Mouse (Mus musculus) kidney, postnatal 14 days (tissue): Measurements from ENCODE around the gene Gm3739.
"Not testable (repeated sequence)": the region's sequence is repeated elsewhere in the genome, so short reads cannot be mapped to it uniquely, and the experiment has no call there.

Experiments
- DNase-seq: peaks from one replicate; pipeline ENCODE4 v3.0.0; 2022; ENCODE audit warnings: mixed read lengths

Gm3739 gene

GRCm38 (mm10) chr14:7314661-7315060 is at the start of gene Gm3739:
TSS of gene Gm3739 (minus strand) at chr14:7315049.
- DNase-seq, result peak; percentile 1

- not testable (repeated sequence) for DNase-seq
Observed at GRCm38 (mm10) chr14:7332295-7332694, 17.4 kb upstream of the Gm3739 start, which contains the start of gene Gm5797. TSS of gene Gm5797 (minus strand) at chr14:7332395.

GRCm38 (mm10) chr14:7315093-7315492 is 244 bp upstream of the Gm3739 start:
- DNase-seq, result peak; percentile 0

- DNase-seq, result not testable (repeated sequence)
Observed at GRCm38 (mm10) chr14:7264614-7265013, 50.2 kb downstream of the Gm3739 start, which contains the start of gene Gm3727. TSS of gene Gm3727 (minus strand) at chr14:7264714.
